Comparison of ENCODE assay signal across 25 mouse cellular contexts in the genomic region with DNA sequence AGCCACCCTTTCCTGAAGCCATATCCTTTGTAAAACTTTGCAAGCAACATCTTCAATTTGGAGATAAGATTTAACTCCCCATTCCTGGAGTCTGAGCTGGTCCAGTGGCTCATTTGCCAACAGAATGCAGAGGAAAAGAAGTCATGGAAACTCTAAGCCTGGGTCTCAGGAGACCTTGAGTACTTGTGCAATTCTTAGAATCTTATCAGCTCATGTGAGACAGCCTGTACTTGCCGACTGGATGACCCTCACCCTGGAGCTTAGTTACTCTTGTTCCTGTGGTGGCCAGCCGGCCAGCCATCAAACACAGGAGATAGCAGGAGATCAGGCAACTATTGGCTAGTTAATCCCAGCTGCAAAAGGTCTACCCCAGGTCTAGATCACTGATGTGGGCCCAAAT.
DNase-seq lines count a peak whose midpoint lies in the region; ATAC-seq lines count a peak whose summit lies in the region.
"Had no signal": no experiment of that assay in that cellular context is flagged by ENCODE, and none has a peak within 500 bp of the region (broad histone marks: within the 10 kb centered on the region; RNA-seq: fewer than 3 reads in every experiment).

No protein-coding gene starts in this region.

- DNase-seq in heart, adult 11 months, result peak; percentile 98
- no peak for DNase-seq in heart, embryonic 10.5 days (ENCODE audit: low spot score)
- DNase-seq in ovary, postnatal 36 days (ENCODE audit: low spot score), result peak; percentile 5
- no peak for DNase-seq in ovary, postnatal 14 days (ENCODE audit: low spot score)
- DNase-seq in adrenal gland, postnatal 36 days, result peak; percentile 38 to 46
- DNase-seq in yolk sac, embryonic 10.5 days (ENCODE audit: low spot score), result peak; percentile 25
- DNase-seq in forebrain, embryonic 11.5 days (ENCODE audit: low spot score), result no peak
- DNase-seq: cerebellum, adult 11 months; cerebellum, postnatal 10 days; kidney, adult 11 months; kidney, postnatal 25 days; liver; lung, embryonic 14.5 days; lung, postnatal 14 days; midbrain, embryonic 14.5 days; thymus, adult 18-20 months; thymus, postnatal 25 days had no signal

- no peak overlapping the region for H3K9ac ChIP-seq in forebrain, embryonic 11.5 days (ENCODE audit: low read length)
- H3K9ac ChIP-seq: embryonic facial prominence, embryonic 13.5 days; hindbrain, embryonic 15.5 days; liver, embryonic 14.5 days; lung, embryonic 14.5 days; stomach, embryonic 15.5 days had no signal

- H3K4me3 ChIP-seq in heart, embryonic 10.5 days, result no peak overlapping the region
- no peak overlapping the region for H3K4me3 ChIP-seq in forebrain, embryonic 11.5 days (ENCODE audit: low read depth, low read length)
- H3K4me3 ChIP-seq: embryonic facial prominence, embryonic 13.5 days; forebrain, embryonic 10.5 days; hindbrain, embryonic 10.5 days; hindbrain, embryonic 15.5 days; stomach, embryonic 15.5 days had no signal

- H3K4me2 ChIP-seq in forebrain, embryonic 11.5 days (ENCODE audit: low read depth, low read length, severe bottlenecking), result no peak overlapping the region
- H3K4me2 ChIP-seq: embryonic facial prominence, embryonic 13.5 days; hindbrain, embryonic 15.5 days; lung, embryonic 14.5 days; stomach, embryonic 15.5 days had no signal

- H3K27me3 ChIP-seq in heart, embryonic 10.5 days (ENCODE audit: insufficient read depth, poor library complexity, severe bottlenecking), result no peaks in the 10 kb centered on the region
- H3K27me3 ChIP-seq in forebrain, embryonic 11.5 days (ENCODE audit: control insufficient read depth, insufficient read depth, low read length), result no peaks in the 10 kb centered on the region
- H3K27me3 ChIP-seq: embryonic facial prominence, embryonic 13.5 days; hindbrain, embryonic 15.5 days; stomach, embryonic 15.5 days had no signal

- H3K36me3 ChIP-seq in heart, embryonic 10.5 days, result no peaks in the 10 kb centered on the region
- no peaks in the 10 kb centered on the region for H3K36me3 ChIP-seq in forebrain, embryonic 11.5 days (ENCODE audit: control insufficient read depth, insufficient read depth, low read length)
- H3K36me3 ChIP-seq: embryonic facial prominence, embryonic 13.5 days; forebrain, embryonic 10.5 days; hindbrain, embryonic 10.5 days; hindbrain, embryonic 15.5 days; stomach, embryonic 15.5 days had no signal

- 19% methylated on average over 2 of the region's 2 CpGs for WGBS in heart, embryonic 10.5 days
- WGBS in forebrain, embryonic 11.5 days, result 80% methylated on average over 2 of the region's 2 CpGs

- ATAC-seq in forebrain, embryonic 11.5 days (replicated peaks; ENCODE audit: low FRiP score), result no peak
- ATAC-seq: forebrain, embryonic 16.5 days; inflammation-experienced regulatory T-cells, adult 6 months had no signal

- H3K9me3 ChIP-seq in heart, embryonic 10.5 days, result no peaks in the 10 kb centered on the region
- H3K9me3 ChIP-seq in forebrain, embryonic 11.5 days (ENCODE audit: control insufficient read depth, low read length), result no peaks in the 10 kb centered on the region
- H3K9me3 ChIP-seq: embryonic facial prominence, embryonic 13.5 days; forebrain, embryonic 10.5 days; hindbrain, embryonic 10.5 days; hindbrain, embryonic 15.5 days; stomach, embryonic 15.5 days had no signal

- H3K27ac ChIP-seq in heart, embryonic 10.5 days, result no peak overlapping the region
- H3K27ac ChIP-seq in forebrain, embryonic 11.5 days (ENCODE audit: low read depth, low read length), result no peak overlapping the region
- H3K27ac ChIP-seq: embryonic facial prominence, embryonic 13.5 days; forebrain, embryonic 10.5 days; hindbrain, embryonic 10.5 days; hindbrain, embryonic 15.5 days; liver, embryonic 14.5 days; stomach, embryonic 15.5 days had no signal

- H3K4me1 ChIP-seq in heart, embryonic 10.5 days, result peaks cover 26% of the 10 kb centered on the region
- H3K4me1 ChIP-seq in forebrain, embryonic 11.5 days (replicated peaks; ENCODE audit: control insufficient read depth, insufficient read depth, low read length), result no peaks in the 10 kb centered on the region
- H3K4me1 ChIP-seq: embryonic facial prominence, embryonic 13.5 days; hindbrain, embryonic 15.5 days; stomach, embryonic 15.5 days had no signal

Comparison
In these comparisons a context has a peak if more than half of its experiments do, and no peak if none do; other contexts are left out.
1. DNase-seq: peak in heart, adult 11 months (single experiment), ovary, postnatal 36 days (single experiment), adrenal gland, postnatal 36 days (2 of 2) and yolk sac, embryonic 10.5 days (single experiment); none in heart, embryonic 10.5 days (single experiment), ovary, postnatal 14 days (single experiment) and forebrain, embryonic 11.5 days (single experiment).